8 mouse cellular contexts compared by ENCODE assay signal in the genomic region with DNA sequence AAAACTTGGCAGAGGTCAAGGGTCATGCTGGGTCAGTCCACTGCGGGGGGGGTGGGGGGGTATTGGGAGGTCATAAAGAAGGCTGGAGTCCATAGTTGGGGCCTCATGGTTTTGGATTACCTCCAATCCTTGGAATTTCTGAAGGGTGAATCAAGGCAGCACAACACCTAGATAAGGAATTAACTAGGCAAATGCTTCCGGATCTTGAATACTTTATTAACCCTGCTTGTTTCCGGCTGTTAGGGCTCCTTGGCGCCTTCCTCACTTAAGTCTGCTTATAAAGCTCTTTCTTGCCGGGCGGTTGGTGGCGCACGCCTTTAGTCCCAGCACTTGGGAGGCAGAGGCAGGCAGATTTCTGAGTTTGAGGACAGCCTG. TPM values are rescaled to one million over a fixed set of nuclear protein-coding genes. Genes with fewer than 3 reads are reported as not detected.
DNase-seq lines count a peak whose midpoint lies in the region; ATAC-seq and TF ChIP-seq lines count a peak whose summit lies in the region.

No protein-coding gene starts in this region.

- intact Hi-C loops in heart, postnatal 10 days (cut with DNase I): no loop called here

- no peak for TF ChIP-seq EP300 in ES-Bruce4 (IDR thresholded peaks at IDR 0.05; ENCODE audit: insufficient read depth, low read depth, low read length)

- no peak for TF ChIP-seq POLR2A in ES-Bruce4 (IDR thresholded peaks at IDR 0.05; ENCODE audit: insufficient read depth, low read length)
- no peak for TF ChIP-seq POLR2A in testis, adult 2 months (IDR thresholded peaks at IDR 0.05; ENCODE audit: control insufficient read depth, low read depth, low read length)

- ATAC-seq in embryonic facial prominence, embryonic 15.5 days (ENCODE audit: insufficient number of reproducible peaks, low FRiP score, low TSS enrichment, low read depth): no peak
- peak; percentile 44; the same call in 1 of the 2 replicates for ATAC-seq in intestine, embryonic 15.5 days

- peaks cover 21% of the 10 kb centered on the region for H3K36me3 ChIP-seq in ES-Bruce4 (ENCODE audit: control insufficient read depth, insufficient read depth, low read length, poor library complexity, severe bottlenecking)
- H3K36me3 ChIP-seq in embryonic facial prominence, embryonic 15.5 days: peaks cover 26% of the 10 kb centered on the region
- H3K36me3 ChIP-seq in intestine, embryonic 15.5 days: peaks cover 15% of the 10 kb centered on the region; the same call in 1 of the 2 replicates
- peaks cover 20% of the 10 kb centered on the region; the same call in 1 of the 2 replicates for H3K36me3 ChIP-seq in macrophage (ENCODE audit: inconsistent target)
- peaks cover 2% of the 10 kb centered on the region; the same call in 1 of the 2 replicates for H3K36me3 ChIP-seq in testis, adult 2 months (ENCODE audit: control insufficient read depth, insufficient read depth, low read length)

- peak overlapping the region; percentile 85 for H3K9ac ChIP-seq in ES-Bruce4 (ENCODE audit: low read depth, poor library complexity, severe bottlenecking)
- no peak overlapping the region; the same call in 1 of the 2 replicates for H3K9ac ChIP-seq in embryonic facial prominence, embryonic 15.5 days
- peak overlapping the region; percentile 92; the same call in 1 of the 2 replicates for H3K9ac ChIP-seq in intestine, embryonic 15.5 days

- H3K79me2 ChIP-seq in macrophage (ENCODE audit: inconsistent target): peaks cover 49% of the 10 kb centered on the region

- WGBS in embryonic facial prominence, embryonic 15.5 days: 40% methylated on average over 8 of the region's 8 CpGs
- 20% methylated on average over 8 of the region's 8 CpGs for WGBS in intestine, embryonic 15.5 days
- WGBS in macrophage (ENCODE audit: missing documents): 3% methylated on average over 8 of the region's 8 CpGs

- TF ChIP-seq CTCF in ES-Bruce4 (IDR thresholded peaks at IDR 0.05; ENCODE audit: low read depth, low read length): no peak
- no peak for TF ChIP-seq CTCF in testis, adult 2 months (IDR thresholded peaks at IDR 0.05; ENCODE audit: control insufficient read depth, insufficient read depth, insufficient replicate concordance, low read depth, low read length)

- peak; percentile 29 for DNase-seq in heart, adult 8-10 months (ENCODE audit: low spot score)
- no peak for DNase-seq in heart, postnatal 10 days
- DNase-seq in c-Kit-positive CD71-positive TER-119-positive erythroid progenitor cells, embryonic 14.5 days (ENCODE audit: low spot score): no peak

- H3K27ac ChIP-seq in ES-Bruce4 (ENCODE audit: insufficient read depth, low read length): peak overlapping the region; percentile 70
- peak overlapping the region; percentile 99 for H3K27ac ChIP-seq in embryonic facial prominence, embryonic 15.5 days (replicated peaks)
- peak overlapping the region; percentile 96 for H3K27ac ChIP-seq in intestine, embryonic 15.5 days
- peak overlapping the region; percentile 54 for H3K27ac ChIP-seq in macrophage
- peak overlapping the region; percentile 84 for H3K27ac ChIP-seq in testis, adult 2 months (ENCODE audit: control insufficient read depth, insufficient read depth, low read depth, low read length)

- H3K4me3 ChIP-seq in ES-Bruce4 (ENCODE audit: low read depth, low read length) (peak overlapping the region; percentile 61), macrophage (ENCODE audit: inconsistent target) (peak overlapping the region; percentile 34)
- H3K4me3 ChIP-seq in embryonic facial prominence, embryonic 15.5 days (replicated peaks): peak overlapping the region; percentile 88
- H3K4me3 ChIP-seq in intestine, embryonic 15.5 days (replicated peaks): peak overlapping the region; percentile 74
- peak overlapping the region; percentile 96 for H3K4me3 ChIP-seq in testis, adult 2 months (ENCODE audit: control insufficient read depth, low read depth, low read length)

- no peaks in the 10 kb centered on the region for H3K27me3 ChIP-seq in ES-Bruce4 (ENCODE audit: control insufficient read depth, insufficient read depth, low read length, poor library complexity, severe bottlenecking)
- no peaks in the 10 kb centered on the region for H3K27me3 ChIP-seq in embryonic facial prominence, embryonic 15.5 days
- H3K27me3 ChIP-seq in intestine, embryonic 15.5 days (replicated peaks): no peaks in the 10 kb centered on the region
- no peaks in the 10 kb centered on the region for H3K27me3 ChIP-seq in testis, adult 2 months (ENCODE audit: control insufficient read depth, insufficient read depth, low read length)

- H3K4me1 ChIP-seq in ES-Bruce4 (ENCODE audit: control insufficient read depth, insufficient read depth, low read length): peaks cover 2% of the 10 kb centered on the region
- H3K4me1 ChIP-seq in embryonic facial prominence, embryonic 15.5 days: peaks cover 14% of the 10 kb centered on the region
- H3K4me1 ChIP-seq in intestine, embryonic 15.5 days (replicated peaks): peaks cover 8% of the 10 kb centered on the region; the same call in 1 of the 2 replicates
- H3K4me1 ChIP-seq in testis, adult 2 months (ENCODE audit: control insufficient read depth, insufficient read depth, low read length): peaks cover 4% of the 10 kb centered on the region; the same call in 1 of the 2 replicates

- peak overlapping the region; percentile 60 for H3K4me2 ChIP-seq in embryonic facial prominence, embryonic 15.5 days (replicated peaks)
- H3K4me2 ChIP-seq in intestine, embryonic 15.5 days (replicated peaks): peak overlapping the region; percentile 61

- H3K9me3 ChIP-seq in ES-Bruce4 (replicated peaks; ENCODE audit: control insufficient read depth, insufficient read depth, low read length, poor library complexity, severe bottlenecking): no peaks in the 10 kb centered on the region
- H3K9me3 ChIP-seq in embryonic facial prominence, embryonic 15.5 days (replicated peaks): no peaks in the 10 kb centered on the region
- no peaks in the 10 kb centered on the region for H3K9me3 ChIP-seq in intestine, embryonic 15.5 days

RNA-seq across cellular contexts. Expression of gene Srcap, which starts 1.2 kb away (rescaled TPM):
- total RNA-seq in heart, adult 8-10 months (2022): 10 to 100 TPM; 51.8 to 60.5 (median 55.2) TPM
- 10 to 100 TPM; 67.8 to 74.8 TPM for total RNA-seq in heart, postnatal 10 days (2021)
- polyA plus RNA-seq in ES-Bruce4 (2011; ENCODE audit: insufficient read depth, insufficient read length, low read depth, missing spikeins): 106 and 114 TPM in 2 replicates
- 48.6 and 52.4 TPM in 2 replicates for polyA plus RNA-seq in embryonic facial prominence, embryonic 15.5 days (2015; fragmentation: Nextera tagmentation; extraction: Ambion mirVana)
- polyA plus RNA-seq in intestine, embryonic 15.5 days (2015; fragmentation: Nextera tagmentation; extraction: Ambion mirVana): 37.6 and 37.9 TPM in 2 replicates
- total RNA-seq in macrophage (2018; cell fraction: chromatin; rRNA removed): 100 to 1,000 TPM; 208 to 357 (median 289) TPM
- 10 to 100 TPM; 27.7 to 59.0 (median 39.6) TPM for total RNA-seq in macrophage (2018; cell fraction: cytosol; rRNA removed)
- total RNA-seq in macrophage (2018; cell fraction: nucleus; rRNA removed): 100 to 1,000 TPM; 112 to 214 (median 157) TPM
- 14.3 to 15.8 TPM (median 15.4 TPM) in 3 replicates for polyA plus RNA-seq in macrophage (2018)
- polyA plus RNA-seq in testis, adult 2 months (2012; rRNA removed): 13.7 and 20.0 TPM in 2 replicates

RNA-seq across cellular contexts. Expression of gene Gm42715, which starts 6.4 kb away (rescaled TPM):
- total RNA-seq in heart, adult 8-10 months (2022): 10 to 100 TPM in 2 of 4 experiments, 1 to 10 TPM in 2; 8.8 to 10.9 (median 10.2) TPM
- total RNA-seq in heart, postnatal 10 days (2021): 10 to 100 TPM; 14.1 to 14.3 TPM
- polyA plus RNA-seq in ES-Bruce4 (2011; ENCODE audit: insufficient read depth, insufficient read length, low read depth, missing spikeins) (13.0 and 13.6 TPM in 2 replicates), macrophage (2018) (13.1 to 13.5 TPM (median 13.2 TPM) in 3 replicates)
- polyA plus RNA-seq in embryonic facial prominence, embryonic 15.5 days (2015; fragmentation: Nextera tagmentation; extraction: Ambion mirVana): 14.6 and 14.7 TPM in 2 replicates
- 11.5 and 12.3 TPM in 2 replicates for polyA plus RNA-seq in intestine, embryonic 15.5 days (2015; fragmentation: Nextera tagmentation; extraction: Ambion mirVana)
- total RNA-seq in macrophage (2018; cell fraction: chromatin; rRNA removed): 100 to 1,000 TPM in 2 of 26 experiments, 10 to 100 TPM in 24; 46.2 to 102 (median 81.0) TPM
- 10 to 100 TPM; 17.0 to 32.6 (median 21.8) TPM for total RNA-seq in macrophage (2018; cell fraction: cytosol; rRNA removed)
- 100 to 1,000 TPM in 1 of 26 experiments, 10 to 100 TPM in 25; 27.1 to 105 (median 69.9) TPM for total RNA-seq in macrophage (2018; cell fraction: nucleus; rRNA removed)
- polyA plus RNA-seq in testis, adult 2 months (2012; rRNA removed): 6.1 and 6.6 TPM in 2 replicates

RNA-seq across cellular contexts. Expression of gene Fbrs, which starts 34.0 kb away (rescaled TPM):
- 10 to 100 TPM; 27.5 to 36.1 (median 30.5) TPM for total RNA-seq in heart, adult 8-10 months (2022)
- total RNA-seq in heart, postnatal 10 days (2021): 10 to 100 TPM; 41.6 to 42.1 TPM
- 21.8 and 25.3 TPM in 2 replicates for polyA plus RNA-seq in ES-Bruce4 (2011; ENCODE audit: insufficient read depth, insufficient read length, low read depth, missing spikeins)
- 17.1 and 17.3 TPM in 2 replicates for polyA plus RNA-seq in embryonic facial prominence, embryonic 15.5 days (2015; fragmentation: Nextera tagmentation; extraction: Ambion mirVana)
- polyA plus RNA-seq in intestine, embryonic 15.5 days (2015; fragmentation: Nextera tagmentation; extraction: Ambion mirVana): 8.9 and 9.2 TPM in 2 replicates
- 100 to 1,000 TPM; 231 to 699 (median 415) TPM for total RNA-seq in macrophage (2018; cell fraction: chromatin; rRNA removed)
- 100 to 1,000 TPM; 139 to 247 (median 166) TPM for total RNA-seq in macrophage (2018; cell fraction: cytosol; rRNA removed)
- total RNA-seq in macrophage (2018; cell fraction: nucleus; rRNA removed): 100 to 1,000 TPM; 216 to 619 (median 409) TPM
- 47.3 to 163 TPM (median 92.9 TPM) in 3 replicates for polyA plus RNA-seq in macrophage (2018)
- 42.8 and 44.8 TPM in 2 replicates for polyA plus RNA-seq in testis, adult 2 months (2012; rRNA removed)

RNA-seq across cellular contexts. Expression of gene Tmem265, which starts 48.2 kb away (rescaled TPM):
- total RNA-seq in heart, adult 8-10 months (2022): not detected
- not detected for total RNA-seq in heart, postnatal 10 days (2021)
- polyA plus RNA-seq in ES-Bruce4 (2011; ENCODE audit: insufficient read depth, insufficient read length, low read depth, missing spikeins) (2.9 and 3.2 TPM in 2 replicates), macrophage (2018) (not detected in 3 replicates)
- polyA plus RNA-seq in embryonic facial prominence, embryonic 15.5 days (2015; fragmentation: Nextera tagmentation; extraction: Ambion mirVana): 6.5 and 12.8 TPM in 2 replicates
- 5.5 and 5.6 TPM in 2 replicates for polyA plus RNA-seq in intestine, embryonic 15.5 days (2015; fragmentation: Nextera tagmentation; extraction: Ambion mirVana)
- 1 to 10 TPM in 1 of 26 experiments, not detected in 25; 2.8 TPM for total RNA-seq in macrophage (2018; cell fraction: chromatin; rRNA removed)
- not detected for total RNA-seq in macrophage (2018; cell fraction: cytosol; rRNA removed)
- total RNA-seq in macrophage (2018; cell fraction: nucleus; rRNA removed): not detected
- 4.3 and 4.5 TPM in 2 replicates for polyA plus RNA-seq in testis, adult 2 months (2012; rRNA removed)

RNA-seq across cellular contexts. Expression of gene Prr14, which starts 53.6 kb away (rescaled TPM):
- total RNA-seq in heart, adult 8-10 months (2022): 10 to 100 TPM; 25.6 to 27.9 (median 27.3) TPM
- 10 to 100 TPM; 27.1 to 27.4 TPM for total RNA-seq in heart, postnatal 10 days (2021)
- polyA plus RNA-seq in ES-Bruce4 (2011; ENCODE audit: insufficient read depth, insufficient read length, low read depth, missing spikeins): 45.3 and 48.0 TPM in 2 replicates
- 46.3 and 55.9 TPM in 2 replicates for polyA plus RNA-seq in embryonic facial prominence, embryonic 15.5 days (2015; fragmentation: Nextera tagmentation; extraction: Ambion mirVana)
- 36.0 and 37.4 TPM in 2 replicates for polyA plus RNA-seq in intestine, embryonic 15.5 days (2015; fragmentation: Nextera tagmentation; extraction: Ambion mirVana)
- total RNA-seq in macrophage (2018; cell fraction: chromatin; rRNA removed): 100 to 1,000 TPM; 101 to 468 (median 170) TPM
- 10 to 100 TPM; 40.3 to 81.1 (median 50.0) TPM for total RNA-seq in macrophage (2018; cell fraction: cytosol; rRNA removed)
- total RNA-seq in macrophage (2018; cell fraction: nucleus; rRNA removed): 100 to 1,000 TPM in 22 of 26 experiments, 10 to 100 TPM in 4; 78.6 to 416 (median 129) TPM
- polyA plus RNA-seq in macrophage (2018): 31.6 to 54.9 TPM (median 50.8 TPM) in 3 replicates
- 55.4 and 58.4 TPM in 2 replicates for polyA plus RNA-seq in testis, adult 2 months (2012; rRNA removed)

Comparison
In these comparisons a context has a peak if more than half of its experiments do, and no peak if none do; other contexts are left out.
1. H3K4me3 ChIP-seq: peak in every context shown above with its lines; median percentile 96 in testis, adult 2 months; 88 in embryonic facial prominence, embryonic 15.5 days; 74 in intestine, embryonic 15.5 days; 61 in ES-Bruce4; 34 in macrophage.